Mouse (Mus musculus) thymus, postnatal 14 days (tissue): ENCODE measurements around the gene Btbd11.
A peak's percentile ranks its signal among the peaks of the same experiment; 100 is the strongest.

Experiments used
- DNase-seq: peaks from one replicate; pipeline ENCODE4 v3.0.0; 2021

Gene Btbd11

GRCm38 (mm10) chr10:85538051-85538753, 151.6 kb downstream of the Btbd11 start:
- no peak for DNase-seq

- DNase-seq: no peak
Measured at GRCm38 (mm10) chr10:85539510-85540120, 153.0 kb downstream of the Btbd11 start.

GRCm38 (mm10) chr10:85540311-85541093, 153.9 kb downstream of the Btbd11 start:
- DNase-seq: no peak

- no peak for DNase-seq
Measured at GRCm38 (mm10) chr10:85541481-85541880, 154.9 kb downstream of the Btbd11 start.

GRCm38 (mm10) chr10:85541892-85542630, 155.4 kb downstream of the Btbd11 start:
- no peak for DNase-seq

GRCm38 (mm10) chr10:85543281-85543680, 156.7 kb downstream of the Btbd11 start:
- DNase-seq: no peak

- no peak for DNase-seq
Measured at GRCm38 (mm10) chr10:85544991-85545390, 158.4 kb downstream of the Btbd11 start.

GRCm38 (mm10) chr10:85555193-85555592, 168.6 kb downstream of the Btbd11 start:
- DNase-seq: no peak

- DNase-seq: peak; percentile 5
Measured at GRCm38 (mm10) chr10:85561418-85561817, 174.8 kb downstream of the Btbd11 start.

GRCm38 (mm10) chr10:85571456-85571855, 184.8 kb downstream of the Btbd11 start:
- DNase-seq: no peak

GRCm38 (mm10) chr10:85572571-85572970, 186.0 kb downstream of the Btbd11 start:
- no peak for DNase-seq

- DNase-seq: no peak
Measured at GRCm38 (mm10) chr10:85577891-85578420, 191.3 kb downstream of the Btbd11 start.

- DNase-seq: no peak
Measured at GRCm38 (mm10) chr10:85578571-85579465, 192.2 kb downstream of the Btbd11 start.

GRCm38 (mm10) chr10:85587758-85588157, 201.1 kb downstream of the Btbd11 start:
- no peak for DNase-seq

GRCm38 (mm10) chr10:85590043-85590442, 203.4 kb downstream of the Btbd11 start:
- DNase-seq: no peak

GRCm38 (mm10) chr10:85591296-85591695, 204.7 kb downstream of the Btbd11 start:
- DNase-seq: no peak

- DNase-seq: no peak
Measured at GRCm38 (mm10) chr10:85591986-85592385, 205.4 kb downstream of the Btbd11 start.

GRCm38 (mm10) chr10:85596301-85596700, 209.7 kb downstream of the Btbd11 start:
- no peak for DNase-seq

GRCm38 (mm10) chr10:85598093-85598599, 211.5 kb downstream of the Btbd11 start:
- no peak for DNase-seq

GRCm38 (mm10) chr10:85598603-85599542, 212.3 kb downstream of the Btbd11 start:
- DNase-seq: no peak
